Mouse (Mus musculus): ENCODE measurements around the gene Cacna1c. TPM values are rescaled to one million over a fixed set of nuclear protein-coding genes. Genes with fewer than 3 reads are reported as not detected.
"Not testable (repeated sequence)": the region's sequence is repeated elsewhere in the genome, so short reads cannot be mapped to it uniquely, and the experiment has no call there.

Cacna1c gene
- polyA plus RNA-seq, 1 experiment from 2014 or later = 7.1 TPM

DNA sequence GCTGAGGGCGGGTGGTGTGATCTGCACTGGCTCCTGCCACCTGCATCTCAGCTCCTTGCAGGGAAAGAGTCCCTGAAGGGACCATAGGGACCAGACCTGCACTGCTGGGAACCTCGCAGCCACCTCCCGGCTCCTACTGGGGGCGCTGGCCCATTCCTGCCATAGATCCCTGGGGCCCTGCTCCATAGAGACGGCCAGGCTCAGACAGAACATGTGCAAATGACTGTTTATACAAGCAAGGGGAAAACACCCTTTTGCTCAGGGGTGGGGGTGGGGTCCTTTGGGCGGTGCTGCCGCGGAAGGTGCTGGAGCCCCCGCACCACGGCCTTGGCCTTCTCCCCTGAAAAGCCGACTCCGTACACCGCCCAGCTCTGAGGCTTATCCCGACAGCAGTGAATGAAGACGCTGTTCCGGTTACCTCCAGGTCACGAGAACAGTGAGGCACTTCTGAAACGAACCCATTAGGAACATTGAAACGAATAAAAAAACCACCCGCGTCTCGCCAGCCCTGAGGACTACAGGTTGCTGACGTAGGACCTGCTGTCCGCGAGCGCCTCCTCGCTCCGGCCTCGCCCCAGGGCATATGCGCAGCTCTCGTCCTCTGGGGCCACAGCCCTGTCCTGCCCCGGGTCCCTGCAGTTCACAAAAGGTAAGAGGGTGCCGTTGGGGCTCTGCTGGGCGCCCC, 602.7 kb downstream of the Cacna1c start:
- H3K4me3 ChIP-seq (replicated peaks; ENCODE audit: low read depth, low read length) = peak overlapping the region; percentile 34
- under 1% methylated on average over 34 of the region's 34 CpGs for WGBS
- ATAC-seq (ENCODE audit: low FRiP score, low TSS enrichment) (peak; percentile 58; the same call in 1 of the 2 replicates), DNase-seq (peak; percentile 63)
- no peak overlapping the region for H3K27ac ChIP-seq (replicated peaks; ENCODE audit: low read depth, low read length)
- H3K9me3 ChIP-seq (ENCODE audit: control insufficient read depth, low read length) = no peaks in the 10 kb centered on the region
- peaks cover 9% of the 10 kb centered on the region for H3K4me1 ChIP-seq (ENCODE audit: control insufficient read depth, insufficient read depth, low read length)
- peak overlapping the region; percentile 68 for H3K4me2 ChIP-seq (ENCODE audit: low read length)
- peak overlapping the region; percentile 47; the same call in 1 of the 2 replicates for H3K9ac ChIP-seq (replicated peaks; ENCODE audit: low read length)
- H3K36me3 ChIP-seq (ENCODE audit: control insufficient read depth, insufficient read depth, low read length) = peaks cover 13% of the 10 kb centered on the region; the same call in 1 of the 2 replicates
- H3K27me3 ChIP-seq (ENCODE audit: control insufficient read depth, insufficient read depth, low read length) = peaks cover 12% of the 10 kb centered on the region; the same call in 1 of the 2 replicates

DNA sequence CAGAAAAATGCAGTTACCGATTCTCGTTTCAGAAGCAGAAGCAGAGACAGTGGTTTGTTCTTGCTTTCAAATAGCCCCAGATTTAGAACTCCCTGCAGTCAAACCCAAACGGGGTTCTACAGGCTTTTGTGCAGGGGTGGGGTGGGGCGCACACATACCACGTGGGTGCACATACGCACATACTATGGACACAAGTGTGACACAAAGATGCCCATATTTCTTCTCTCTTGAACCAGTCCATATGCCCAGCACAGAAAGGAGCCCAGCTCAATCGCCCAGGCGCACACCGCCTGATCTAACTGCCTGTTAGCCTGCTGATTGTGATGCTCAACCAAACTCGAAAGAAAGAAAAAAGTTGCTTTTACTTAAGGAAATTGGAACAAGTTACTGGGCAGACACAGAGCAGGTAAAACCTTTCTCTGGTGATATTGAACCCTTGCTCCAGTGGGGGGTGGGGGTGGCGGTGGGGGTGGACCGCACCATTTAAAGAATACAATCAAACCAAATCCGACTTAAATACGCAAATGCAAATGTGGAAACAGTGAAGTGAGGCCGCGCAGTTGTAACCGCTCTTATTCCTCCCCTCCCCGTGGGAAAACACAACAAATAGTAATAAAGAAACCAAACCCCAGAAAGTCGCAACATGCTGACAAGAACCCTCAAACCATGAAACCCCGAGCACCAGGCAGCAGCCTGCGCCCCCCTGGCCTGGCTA, 603.4 kb downstream of the Cacna1c start:
- peak; percentile 25 for DNase-seq
- peaks cover 9% of the 10 kb centered on the region for H3K4me1 ChIP-seq (ENCODE audit: control insufficient read depth, insufficient read depth, low read length)
- peak overlapping the region; percentile 34 for H3K4me3 ChIP-seq (replicated peaks; ENCODE audit: low read depth, low read length)
- ATAC-seq (ENCODE audit: low FRiP score, low TSS enrichment) = no peak
- H3K4me2 ChIP-seq (ENCODE audit: low read length) = peak overlapping the region; percentile 68
- no peaks in the 10 kb centered on the region for H3K9me3 ChIP-seq (ENCODE audit: control insufficient read depth, low read length)
- H3K36me3 ChIP-seq (ENCODE audit: control insufficient read depth, insufficient read depth, low read length) = peaks cover 8% of the 10 kb centered on the region; the same call in 1 of the 2 replicates
- WGBS = 14% methylated on average over 21 of the region's 21 CpGs
- peak overlapping the region; percentile 47; the same call in 1 of the 2 replicates for H3K9ac ChIP-seq (replicated peaks; ENCODE audit: low read length)
- H3K27ac ChIP-seq (replicated peaks; ENCODE audit: low read depth, low read length) = no peak overlapping the region
- H3K27me3 ChIP-seq (ENCODE audit: control insufficient read depth, insufficient read depth, low read length) = peaks cover 12% of the 10 kb centered on the region; the same call in 1 of the 2 replicates

DNA sequence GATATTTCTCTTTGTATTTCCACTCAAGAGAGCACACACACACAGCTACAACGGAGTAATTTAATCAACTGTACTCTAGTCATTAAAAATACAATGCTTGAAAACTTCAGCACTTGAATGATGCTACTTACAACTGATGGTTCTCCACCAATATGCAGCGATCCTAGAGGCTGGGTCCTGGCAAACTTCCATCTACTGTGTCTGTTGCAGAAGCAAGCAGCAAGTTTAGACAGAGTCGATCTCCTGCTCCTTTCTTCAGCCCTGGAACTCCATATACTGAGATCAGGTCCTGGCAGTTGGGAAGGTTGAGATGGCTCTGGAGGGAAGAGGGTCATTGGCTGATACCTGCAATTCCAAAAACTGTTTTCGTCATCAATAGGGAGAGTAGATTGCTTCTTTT, 617.5 kb downstream of the Cacna1c start:
- H3K36me3 ChIP-seq (ENCODE audit: control insufficient read depth, insufficient read depth, low read length); H3K27ac ChIP-seq (replicated peaks; ENCODE audit: low read depth, low read length); DNase-seq; ATAC-seq (ENCODE audit: low FRiP score, low TSS enrichment); H3K27me3 ChIP-seq (ENCODE audit: control insufficient read depth, insufficient read depth, low read length); H3K4me2 ChIP-seq (ENCODE audit: low read length); H3K4me3 ChIP-seq (replicated peaks; ENCODE audit: low read depth, low read length); H3K9ac ChIP-seq (replicated peaks; ENCODE audit: low read length); H3K9me3 ChIP-seq (ENCODE audit: control insufficient read depth, low read length); H3K4me1 ChIP-seq (ENCODE audit: control insufficient read depth, insufficient read depth, low read length): not testable (repeated sequence)
- WGBS = 87% methylated on average over 4 of the region's 4 CpGs

DNA sequence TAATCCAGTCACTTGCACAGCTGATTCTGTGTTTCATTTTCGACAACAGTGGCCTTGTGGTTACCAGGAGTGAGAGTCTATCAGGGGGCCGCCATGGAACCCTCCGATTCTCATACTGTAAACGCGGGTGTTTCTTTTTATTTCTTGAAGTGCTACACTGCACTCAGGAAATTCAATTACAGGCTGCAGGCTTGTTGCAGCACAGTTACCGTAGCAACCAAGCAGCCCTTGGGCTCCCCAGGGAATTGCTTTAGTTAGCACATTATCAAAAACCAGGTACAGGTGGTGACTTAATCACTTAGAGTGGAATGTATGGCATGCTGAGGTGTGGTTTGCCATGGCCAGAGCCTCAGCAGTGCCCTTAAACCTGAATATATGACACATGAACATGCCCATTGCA, 621.9 kb downstream of the Cacna1c start:
- Histone ChIP-seq H3K4me2 (ENCODE audit: low read length) (no peak overlapping the region), H3K36me3 (ENCODE audit: control insufficient read depth, insufficient read depth, low read length) (no peaks in the 10 kb centered on the region), H3K4me3 (replicated peaks; ENCODE audit: low read depth, low read length) (no peak overlapping the region), H3K27ac (replicated peaks; ENCODE audit: low read depth, low read length) (no peak overlapping the region), H3K4me1 (ENCODE audit: control insufficient read depth, insufficient read depth, low read length) (no peaks in the 10 kb centered on the region), H3K27me3 (ENCODE audit: control insufficient read depth, insufficient read depth, low read length) (no peaks in the 10 kb centered on the region), H3K9ac (replicated peaks; ENCODE audit: low read length) (no peak overlapping the region), H3K9me3 (ENCODE audit: control insufficient read depth, low read length) (no peaks in the 10 kb centered on the region)
- DNase-seq = peak; percentile 80
- 73% methylated on average over 6 of the region's 6 CpGs for WGBS
- no peak; the same call in 1 of the 2 replicates for ATAC-seq (ENCODE audit: low FRiP score, low TSS enrichment)

DNA sequence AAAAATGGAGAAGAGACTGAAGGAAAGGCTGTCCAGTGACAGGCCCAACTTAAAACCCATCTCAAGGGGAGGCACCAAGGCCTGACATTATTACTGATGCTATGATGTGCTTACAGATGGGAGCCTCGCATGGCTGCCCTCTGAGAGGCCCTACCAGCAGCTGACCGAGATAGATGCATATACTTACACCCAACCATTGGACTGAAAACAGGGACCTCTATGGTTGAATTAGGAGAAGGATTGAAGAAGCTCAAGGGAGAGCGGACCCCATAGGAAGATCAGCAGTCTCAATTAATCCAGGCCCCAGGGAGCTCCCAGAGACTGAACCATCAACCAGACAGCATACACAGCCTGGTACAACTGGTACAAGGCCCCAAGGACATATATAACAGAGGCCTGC, 628.4 kb downstream of the Cacna1c start:
- Histone ChIP-seq H3K4me2 (ENCODE audit: low read length) (no peak overlapping the region), H3K36me3 (ENCODE audit: control insufficient read depth, insufficient read depth, low read length) (no peaks in the 10 kb centered on the region), H3K9ac (replicated peaks; ENCODE audit: low read length) (no peak overlapping the region), H3K4me3 (replicated peaks; ENCODE audit: low read depth, low read length) (no peak overlapping the region), H3K27me3 (ENCODE audit: control insufficient read depth, insufficient read depth, low read length) (no peaks in the 10 kb centered on the region), H3K27ac (replicated peaks; ENCODE audit: low read depth, low read length) (no peak overlapping the region), H3K9me3 (ENCODE audit: control insufficient read depth, low read length) (no peaks in the 10 kb centered on the region), H3K4me1 (ENCODE audit: control insufficient read depth, insufficient read depth, low read length) (peaks cover 4% of the 10 kb centered on the region; the same call in 1 of the 2 replicates)
- DNase-seq (no peak), ATAC-seq (ENCODE audit: low FRiP score, low TSS enrichment) (no peak)
- 94% methylated on average over 3 of the region's 3 CpGs for WGBS

DNA sequence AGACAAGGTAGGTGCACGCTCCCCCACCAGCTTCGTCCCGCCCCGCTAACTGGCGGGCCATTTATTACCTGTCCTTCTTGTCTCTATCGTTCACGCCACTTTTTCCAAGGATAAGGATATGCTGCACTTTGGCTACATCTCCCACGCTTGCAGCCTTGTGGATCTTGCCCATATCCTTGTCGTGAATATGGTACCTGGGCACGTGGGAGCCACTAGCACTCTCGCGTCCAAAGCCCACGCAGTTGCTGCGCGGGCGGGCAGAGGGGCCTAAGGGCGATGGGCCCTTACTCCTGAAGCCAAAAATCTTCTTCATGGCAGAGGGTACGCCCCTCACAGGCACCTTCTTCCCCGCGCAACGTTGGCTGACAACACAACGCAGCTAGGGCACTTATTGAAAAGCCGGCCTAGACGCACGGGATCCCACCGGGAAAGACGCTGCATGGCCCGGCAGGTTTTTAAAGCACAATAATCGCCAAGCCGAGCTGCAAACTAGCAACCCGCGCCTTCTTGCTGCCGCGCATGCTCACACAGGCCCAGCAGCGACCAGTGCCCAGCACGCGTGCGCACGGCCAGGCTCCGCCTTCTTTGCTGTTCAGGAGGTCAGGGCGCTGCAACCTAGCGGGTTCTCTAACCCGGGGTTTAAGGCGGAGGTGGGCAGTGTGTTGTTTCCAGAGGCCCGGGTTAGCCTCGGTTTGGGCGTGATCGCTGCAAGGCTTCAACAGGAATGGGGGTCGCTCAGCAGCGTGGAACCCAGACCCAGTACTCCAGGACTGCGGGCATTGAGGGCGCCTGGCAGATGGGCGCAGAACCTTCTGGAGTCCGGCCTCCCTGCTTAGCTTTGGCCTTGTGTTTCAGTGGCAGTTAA, 634.2 kb downstream of the Cacna1c start, which contains the start of gene Ankrd26:
Gene Ankrd26 (minus strand): TSS at position 482 of the 865 bp plus-strand sequence.
- Histone ChIP-seq H3K27ac (replicated peaks; ENCODE audit: low read depth, low read length) (peak within 1 kb of the TSS; percentile 81), H3K4me3 (replicated peaks; ENCODE audit: low read depth, low read length) (peak within 1 kb of the TSS; percentile 78), H3K4me1 (ENCODE audit: control insufficient read depth, insufficient read depth, low read length) (peaks cover 13% of the 10 kb centered on the region; the same call in 1 of the 2 replicates), H3K9ac (replicated peaks; ENCODE audit: low read length) (peak within 1 kb of the TSS; percentile 79), H3K36me3 (ENCODE audit: control insufficient read depth, insufficient read depth, low read length) (peaks cover 20% of the 10 kb centered on the region), H3K27me3 (ENCODE audit: control insufficient read depth, insufficient read depth, low read length) (no peaks in the 10 kb centered on the region), H3K9me3 (ENCODE audit: control insufficient read depth, low read length) (no peaks in the 10 kb centered on the region), H3K4me2 (ENCODE audit: low read length) (peak within 1 kb of the TSS; percentile 93)
- peak; percentile 97 for ATAC-seq (ENCODE audit: low FRiP score, low TSS enrichment)
- DNase-seq = peak; percentile 96
- WGBS = 4% methylated on average over 54 of the region's 54 CpGs

DNA sequence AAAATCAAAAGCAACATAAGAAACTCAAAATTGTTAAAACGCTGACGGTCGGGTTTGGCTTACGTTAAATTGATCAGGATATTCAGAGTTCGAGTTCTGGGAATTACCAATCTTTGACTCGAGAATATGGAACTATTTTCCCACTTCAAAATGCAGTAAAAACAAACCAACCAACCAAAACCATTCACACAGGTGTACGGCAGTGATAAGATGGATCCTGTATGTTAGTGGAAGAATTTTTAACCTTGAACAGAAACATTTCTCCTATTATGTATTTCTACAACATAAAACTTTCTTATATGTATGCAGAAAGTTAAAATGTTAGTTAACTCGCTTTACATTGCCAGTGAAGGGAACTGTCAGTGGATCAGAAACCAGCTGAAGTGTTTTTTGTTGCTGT, 635.0 kb downstream of the Cacna1c start:
- H3K4me3 ChIP-seq (replicated peaks; ENCODE audit: low read depth, low read length) = peak overlapping the region; percentile 78
- no peak for ATAC-seq (ENCODE audit: low FRiP score, low TSS enrichment)
- H3K9me3 ChIP-seq (ENCODE audit: control insufficient read depth, low read length) = no peaks in the 10 kb centered on the region
- H3K4me2 ChIP-seq (ENCODE audit: low read length) = peak overlapping the region; percentile 93
- H3K27me3 ChIP-seq (ENCODE audit: control insufficient read depth, insufficient read depth, low read length) = no peaks in the 10 kb centered on the region
- peaks cover 27% of the 10 kb centered on the region for H3K36me3 ChIP-seq (ENCODE audit: control insufficient read depth, insufficient read depth, low read length)
- 86% methylated on average over 8 of the region's 8 CpGs for WGBS
- H3K9ac ChIP-seq (replicated peaks; ENCODE audit: low read length) = peak overlapping the region; percentile 79
- DNase-seq = no peak
- no peak overlapping the region for H3K27ac ChIP-seq (replicated peaks; ENCODE audit: low read depth, low read length)
- H3K4me1 ChIP-seq (ENCODE audit: control insufficient read depth, insufficient read depth, low read length) = peaks cover 13% of the 10 kb centered on the region; the same call in 1 of the 2 replicates

DNA sequence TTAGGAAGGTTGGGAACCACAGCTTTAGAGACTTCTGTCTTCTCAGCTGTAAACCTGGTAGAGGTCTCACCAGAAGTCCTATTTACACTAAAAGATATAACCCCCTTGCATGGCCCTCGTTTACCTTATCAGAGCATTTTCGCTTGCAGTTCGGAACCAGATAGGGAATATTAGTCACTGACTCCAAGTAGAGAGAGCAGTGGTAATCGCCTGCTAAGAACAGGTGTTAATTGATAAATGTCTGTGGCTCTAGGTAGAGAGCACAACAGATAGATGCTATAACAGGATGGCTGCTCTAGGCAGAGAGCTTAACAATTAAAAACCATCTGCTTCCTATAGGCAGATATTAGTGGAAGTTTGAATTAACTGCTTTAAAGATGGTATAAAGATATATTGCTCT, 657.6 kb downstream of the Cacna1c start:
- Histone ChIP-seq H3K4me1 (ENCODE audit: control insufficient read depth, insufficient read depth, low read length) (no peaks in the 10 kb centered on the region), H3K27ac (replicated peaks; ENCODE audit: low read depth, low read length) (no peak overlapping the region), H3K4me3 (replicated peaks; ENCODE audit: low read depth, low read length) (no peak overlapping the region), H3K27me3 (ENCODE audit: control insufficient read depth, insufficient read depth, low read length) (no peaks in the 10 kb centered on the region), H3K9ac (replicated peaks; ENCODE audit: low read length) (no peak overlapping the region), H3K36me3 (ENCODE audit: control insufficient read depth, insufficient read depth, low read length) (peaks cover 80% of the 10 kb centered on the region), H3K9me3 (ENCODE audit: control insufficient read depth, low read length) (no peaks in the 10 kb centered on the region), H3K4me2 (ENCODE audit: low read length) (no peak overlapping the region)
- WGBS = 94% methylated on average over 4 of the region's 4 CpGs
- ATAC-seq (ENCODE audit: low FRiP score, low TSS enrichment) (no peak), DNase-seq (no peak)

All from midbrain, embryonic 14.5 days (tissue).